Mouse (Mus musculus) lung, postnatal 4 days (tissue): ENCODE data around the gene Fscn2.
"Not testable (repeated sequence)": the region's sequence is repeated elsewhere in the genome, so short reads cannot be mapped to it uniquely, and the experiment has no call there.

Experiments
- DNase-seq, 2 experiments: peaks; one replicate each; pipeline ENCODE4 v3.0.0; 2021

Fscn2 gene

GRCm38 (mm10) chr11:120405867-120406266 lies 44.5 kb downstream of the Fscn2 start:
- DNase-seq: no peak

GRCm38 (mm10) chr11:120406445-120406844 lies 45.1 kb downstream of the Fscn2 start:
- no peak for DNase-seq

- not testable (repeated sequence) for DNase-seq
Observed at GRCm38 (mm10) chr11:120413621-120414020, 52.3 kb downstream of the Fscn2 start.
